Mouse (Mus musculus) cerebellum, adult 8-10 months (tissue): Measurements from ENCODE around the gene U2surp.

Source experiments
- DNase-seq: peaks from one replicate; pipeline ENCODE4 v3.0.0; 2022

The U2surp gene

DNA sequence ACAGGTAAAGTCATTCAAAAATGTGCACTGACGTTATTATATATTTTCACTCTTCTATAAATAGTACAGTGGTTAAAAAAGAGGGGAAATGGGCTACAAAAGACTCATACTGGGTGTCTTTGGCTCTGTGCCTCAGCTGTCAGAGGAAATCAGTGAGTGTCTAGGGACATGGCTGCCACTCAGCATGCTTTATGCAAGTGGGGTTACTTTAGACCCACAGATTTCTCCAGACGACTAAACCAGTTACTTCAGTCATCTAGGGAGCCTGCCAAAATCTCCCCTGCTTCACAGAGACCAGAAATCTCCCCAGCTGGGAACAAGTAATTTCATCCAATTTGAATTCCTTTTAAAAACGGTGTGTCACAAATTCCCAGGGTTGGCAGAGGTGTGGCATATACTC is 59.9 kb downstream of the U2surp start:
- peak; percentile 11 for DNase-seq

DNA sequence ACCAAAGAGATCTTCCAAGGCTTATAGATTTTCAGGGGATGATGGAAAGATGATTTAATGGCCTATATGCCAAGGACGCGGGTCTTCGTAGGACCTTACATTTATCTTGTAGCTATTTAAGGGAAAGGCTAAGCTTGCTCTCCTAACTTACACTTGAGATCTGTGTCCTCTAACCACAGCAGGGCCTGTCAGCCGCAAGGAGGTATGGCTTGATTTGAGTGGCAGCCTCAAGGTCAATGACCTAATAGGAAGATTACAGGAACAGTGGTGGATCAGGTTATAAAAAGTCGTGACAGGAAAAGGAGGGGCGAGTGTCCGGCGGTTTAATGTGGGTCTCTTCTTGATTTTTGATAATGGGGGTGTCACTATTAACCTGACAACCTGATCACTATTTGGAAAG is 61.2 kb downstream of the U2surp start:
- DNase-seq, result no peak

DNA sequence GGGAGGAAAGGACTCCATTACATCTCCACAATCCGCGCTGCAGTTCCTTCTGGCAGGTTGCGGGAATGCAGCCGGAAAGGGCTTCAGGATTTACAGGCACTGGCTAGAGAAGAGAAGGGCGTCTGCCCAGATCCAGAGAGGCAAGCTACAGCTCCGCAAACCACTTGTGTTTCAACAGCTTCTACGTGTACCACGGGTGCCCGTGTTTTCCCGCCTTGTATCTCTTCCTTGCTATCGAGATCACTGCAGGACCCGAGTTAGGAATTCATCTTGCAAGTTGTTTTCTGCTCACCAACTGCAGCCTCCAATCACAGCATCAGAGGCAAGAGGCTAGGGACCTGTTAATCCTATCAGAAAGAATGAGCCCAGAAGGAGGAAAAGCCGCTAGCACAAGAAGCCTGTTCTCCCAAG is 69.5 kb downstream of the U2surp start:
- DNase-seq, result peak; percentile 6

DNA sequence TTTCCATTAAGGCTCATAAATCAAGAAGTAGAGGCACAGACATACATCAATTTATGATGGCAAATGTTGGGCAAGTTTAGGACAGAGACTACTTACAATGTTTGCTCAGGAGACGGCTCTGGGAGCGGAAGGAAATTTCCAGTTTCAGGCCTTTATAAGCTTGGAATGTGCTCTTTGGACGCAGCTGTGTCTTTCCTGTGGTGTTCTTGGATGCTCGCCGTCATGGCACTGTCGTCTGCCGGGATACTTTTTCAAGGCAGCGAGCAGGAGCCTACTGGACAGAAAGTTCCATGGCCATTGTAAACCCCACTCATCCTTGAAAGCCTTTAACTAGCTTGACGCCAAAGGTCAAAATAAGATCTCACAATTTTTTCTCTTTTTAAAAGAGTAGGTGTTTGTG is 73.9 kb downstream of the U2surp start:
- no peak for DNase-seq

DNA sequence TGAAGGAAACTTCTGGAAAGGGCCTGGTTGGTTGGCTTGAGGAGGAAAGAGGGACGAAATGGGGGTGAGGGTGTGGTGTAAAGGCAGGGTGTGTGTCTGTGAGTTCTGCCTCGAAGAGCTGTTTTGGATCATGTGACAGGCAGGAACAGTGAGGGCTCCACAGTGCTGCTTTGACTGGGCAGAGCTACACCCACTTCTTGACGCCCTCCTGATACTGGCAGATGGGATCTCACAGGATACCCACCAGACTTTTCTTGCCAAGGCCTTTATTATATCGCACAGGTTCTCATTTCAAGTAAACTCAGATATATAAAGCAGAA is 75.5 kb downstream of the U2surp start:
- no peak for DNase-seq

DNA sequence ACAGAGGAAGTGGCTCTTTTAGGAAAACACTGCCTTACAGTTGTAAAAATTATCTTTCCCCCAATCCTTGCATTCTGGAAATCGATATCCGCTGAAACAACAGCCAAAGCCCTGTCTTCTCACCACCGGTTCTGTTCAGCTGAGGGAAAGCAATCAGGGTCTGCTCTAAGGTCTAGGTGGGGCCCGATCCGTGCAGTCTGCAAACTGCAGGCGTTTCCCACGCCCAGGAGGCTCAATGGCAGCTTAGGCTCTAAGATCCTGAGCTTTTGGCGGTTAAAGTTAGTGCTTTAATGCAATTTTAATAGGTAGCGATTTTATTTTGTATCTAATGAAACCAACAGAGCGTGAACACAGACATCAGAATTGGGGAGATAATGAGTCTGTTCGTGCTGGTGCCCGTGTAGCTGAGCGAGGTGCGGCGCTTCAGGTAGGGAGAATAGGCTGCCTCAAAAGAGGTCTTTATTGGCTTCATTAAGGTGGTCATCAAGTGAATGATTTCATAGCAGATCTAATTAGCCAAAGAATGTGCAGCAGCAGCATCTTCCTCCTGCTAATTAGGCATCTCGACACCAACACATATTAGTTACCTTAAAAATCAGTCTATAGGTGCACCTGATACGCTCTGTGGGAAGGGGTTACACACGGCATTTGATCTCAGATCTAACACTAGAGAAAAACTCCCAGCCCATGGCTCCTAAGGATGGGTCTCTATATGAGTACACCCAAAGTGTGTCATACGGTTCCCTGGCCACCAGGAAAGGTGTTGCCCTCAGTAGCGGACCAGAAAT is 76.1 kb downstream of the U2surp start:
- DNase-seq, result no peak

DNA sequence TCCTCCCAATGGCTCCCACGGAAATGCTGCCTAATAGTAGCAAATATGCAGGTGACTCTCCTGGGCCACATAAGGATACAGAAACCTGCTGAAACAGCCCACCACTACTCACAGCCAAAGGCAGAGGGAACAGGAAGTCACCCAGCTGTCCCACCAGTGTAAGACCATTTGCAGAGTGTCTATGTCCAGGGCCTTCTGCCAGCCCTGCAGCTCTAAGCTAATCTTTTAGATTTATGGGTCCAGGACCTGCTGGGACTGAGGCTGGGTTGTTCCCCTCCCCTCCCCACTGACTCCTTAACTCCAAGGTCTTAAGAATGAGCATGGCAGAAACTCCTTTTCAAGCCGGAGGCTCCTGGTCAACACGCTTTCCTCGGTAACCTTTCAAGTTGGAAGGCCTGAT is 83.5 kb downstream of the U2surp start:
- DNase-seq, result no peak

DNA sequence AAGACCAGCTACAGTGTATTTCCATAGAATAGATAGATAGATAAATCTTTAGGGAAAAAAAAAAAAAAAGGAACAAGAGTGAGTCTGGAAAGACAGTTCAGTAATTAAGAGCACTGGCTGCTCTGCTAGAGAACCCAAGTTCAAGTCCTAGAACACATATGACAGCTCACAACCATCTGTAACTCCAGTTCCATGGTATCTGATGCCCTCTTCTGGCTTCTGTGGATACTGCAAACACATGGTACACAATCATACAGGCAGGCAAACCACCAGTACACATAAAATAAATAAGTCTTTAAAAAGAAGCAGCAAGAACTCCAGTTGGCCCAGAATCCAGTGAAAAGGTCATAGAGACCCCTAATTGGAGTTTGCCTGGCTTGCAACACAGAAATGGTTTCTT is 97.9 kb downstream of the U2surp start:
- DNase-seq, result no peak

DNA sequence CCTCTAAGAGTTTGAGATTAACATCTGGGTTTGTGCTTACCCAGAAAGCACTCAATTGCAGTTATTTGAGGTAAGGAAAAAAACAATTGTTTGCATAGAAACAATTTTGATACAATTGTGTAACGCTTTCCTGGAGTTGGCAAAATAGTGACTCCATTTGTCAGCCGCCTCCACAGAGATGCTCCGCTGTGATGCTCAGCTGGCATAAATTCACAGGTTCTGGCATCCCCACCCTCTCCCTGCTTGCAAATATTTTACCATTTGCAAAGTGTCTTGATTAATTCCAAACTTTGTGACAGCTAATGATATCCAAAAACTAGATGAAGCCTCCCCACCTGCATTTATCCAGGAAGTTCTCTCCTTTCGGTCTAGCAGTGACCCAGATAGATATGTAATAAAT is 99.7 kb downstream of the U2surp start:
- DNase-seq, result no peak

DNA sequence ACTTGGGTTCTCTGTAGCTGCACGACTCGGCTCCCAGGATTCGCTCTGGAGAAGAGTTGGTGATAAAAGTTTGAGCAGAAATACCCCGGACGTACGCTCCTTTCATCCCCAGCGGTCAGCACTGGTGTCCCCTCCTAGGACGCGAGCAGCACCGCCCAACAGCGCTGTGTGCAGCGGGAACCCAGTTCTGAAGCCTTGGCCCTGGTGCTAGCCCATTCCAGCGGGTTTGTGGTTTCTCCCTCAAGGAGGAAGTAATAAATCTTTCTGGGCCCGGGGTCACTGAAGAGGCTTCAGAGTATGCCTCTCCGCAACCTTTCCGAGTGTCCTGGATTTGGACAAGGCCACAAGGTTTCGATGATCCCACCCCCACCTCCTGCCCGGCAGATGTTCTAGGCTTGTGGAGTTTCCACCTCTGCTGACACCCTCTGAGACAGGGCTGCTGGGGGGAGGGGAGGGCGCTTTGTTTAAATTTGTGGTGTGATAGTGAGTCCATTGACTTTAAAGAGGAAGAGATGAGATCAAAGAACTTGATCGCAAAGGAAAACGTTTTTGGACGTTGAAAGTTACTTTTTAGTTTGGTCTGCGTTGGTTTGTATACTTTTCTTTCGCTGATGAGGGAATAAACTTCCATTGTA is 104.1 kb downstream of the U2surp start:
- DNase-seq, result no peak
